Mouse (Mus musculus) bone marrow macrophage, adult 2 months (primary cell): ENCODE measurements at regions not wholly inside any gene's neighbourhood (a gene's known extent, or its start where the extent isn't known, plus 50 kb on each side); places are given as distances from the start of the nearest gene placed in this dataset.

Experiments
- H3K27ac ChIP-seq: 2 replicates; pipeline ENCODE4 v1.5.1; 2012; ENCODE audit warnings: low read depth, low read length; ENCODE audit not compliant: insufficient read depth
- H3K4me1 ChIP-seq: 2 replicates; pipeline ENCODE4 v1.6.1; 2012; ENCODE audit warnings: low read length; ENCODE audit not compliant: control insufficient read depth, insufficient read depth
- H3K4me3 ChIP-seq: 2 replicates; pipeline ENCODE4 v1.5.1; 2012; ENCODE audit warnings: mild to moderate bottlenecking, low read length, moderate library complexity; ENCODE audit not compliant: insufficient read depth
- CTCF ChIP-seq: IDR thresholded peaks from 2 replicates; pipeline ENCODE4 v1.5.1; 2012; ENCODE audit warnings: low read depth, mild to moderate bottlenecking, low read length, moderate library complexity
- POLR2A ChIP-seq: IDR thresholded peaks from 2 replicates; pipeline ENCODE4 v1.6.1; 2012; ENCODE audit warnings: mild to moderate bottlenecking, low read depth, low read length, borderline replicate concordance

GRCm38 (mm10) chr8:8231308-8231985, 429.6 kb downstream of the Efnb2 start:
- no peaks in the 10 kb centered on the region for H3K4me1 ChIP-seq
- no peak overlapping the region for H3K4me3 ChIP-seq
- H3K27ac ChIP-seq: no peak overlapping the region
- no peak for TF ChIP-seq CTCF
- TF ChIP-seq POLR2A: no peak

GRCm38 (mm10) chr8:8225994-8226393, 435.0 kb downstream of the Efnb2 start:
- TF ChIP-seq CTCF (no peak), POLR2A (no peak)

GRCm38 (mm10) chr8:8225175-8225830, 435.7 kb downstream of the Efnb2 start:
- TF ChIP-seq CTCF (no peak), POLR2A (no peak)
- no peak overlapping the region for H3K4me3 ChIP-seq

More at GRCm38 (mm10) chr8:8225994-8226393, 435.0 kb downstream of the Efnb2 start:
- no peak overlapping the region for H3K27ac ChIP-seq
- H3K4me1 ChIP-seq: no peaks in the 10 kb centered on the region
- no peak overlapping the region for H3K4me3 ChIP-seq

GRCm38 (mm10) chr8:8220395-8221031, 440.5 kb downstream of the Efnb2 start:
- no peaks in the 10 kb centered on the region for H3K4me1 ChIP-seq
- no peak overlapping the region for H3K4me3 ChIP-seq
- TF ChIP-seq POLR2A (no peak), CTCF (no peak)
- no peak overlapping the region for H3K27ac ChIP-seq

More at GRCm38 (mm10) chr8:8225175-8225830, 435.7 kb downstream of the Efnb2 start:
- Histone ChIP-seq H3K4me1 (no peaks in the 10 kb centered on the region), H3K27ac (no peak overlapping the region)

GRCm38 (mm10) chr8:8219701-8220394, 441.2 kb downstream of the Efnb2 start:
- TF ChIP-seq POLR2A (no peak), CTCF (no peak)

GRCm38 (mm10) chr8:8193036-8193435, 468.0 kb downstream of the Efnb2 start:
- H3K27ac ChIP-seq: no peak overlapping the region
- TF ChIP-seq CTCF (no peak), POLR2A (no peak)
- no peak overlapping the region for H3K4me3 ChIP-seq
- no peaks in the 10 kb centered on the region for H3K4me1 ChIP-seq

More at GRCm38 (mm10) chr8:8219701-8220394, 441.2 kb downstream of the Efnb2 start:
- Histone ChIP-seq H3K4me1 (no peaks in the 10 kb centered on the region), H3K27ac (no peak overlapping the region), H3K4me3 (no peak overlapping the region)

- TF ChIP-seq CTCF (no peak), POLR2A (no peak)
- Histone ChIP-seq H3K27ac (no peak overlapping the region), H3K4me3 (no peak overlapping the region), H3K4me1 (no peaks in the 10 kb centered on the region)
Observed at GRCm38 (mm10) chr8:8186046-8186445, 475.0 kb downstream of the Efnb2 start.

- TF ChIP-seq CTCF: no peak
- no peak for TF ChIP-seq POLR2A
- no peak overlapping the region for H3K4me3 ChIP-seq
- no peak overlapping the region for H3K27ac ChIP-seq
- H3K4me1 ChIP-seq: no peaks in the 10 kb centered on the region
Observed at GRCm38 (mm10) chr8:8183233-8183622, 477.8 kb downstream of the Efnb2 start.

GRCm38 (mm10) chr8:8182616-8183232, 478.3 kb downstream of the Efnb2 start:
- Histone ChIP-seq H3K4me1 (no peaks in the 10 kb centered on the region), H3K4me3 (no peak overlapping the region), H3K27ac (no peak overlapping the region)
- no peak for TF ChIP-seq CTCF
- no peak for TF ChIP-seq POLR2A
